Mouse (Mus musculus) lung, adult 2 months (tissue): ENCODE data around the gene Cbfa2t3. TPM values are rescaled to one million over a fixed set of nuclear protein-coding genes. Genes with fewer than 3 reads are reported as not detected.

ENCODE experiments used
- DNase-seq: peaks from one replicate; pipeline ENCODE4 v3.0.0; 2022
- H3K4me1 ChIP-seq: fragments of 200-500 bp; 2 replicates; pipeline ENCODE4 v1.6.1; 2011; ENCODE audit warnings: low read length; ENCODE audit not compliant: control insufficient read depth, insufficient read depth
- H3K4me3 ChIP-seq: fragments of 200-500 bp; replicated peaks from 2 replicates; pipeline ENCODE3; 2011; ENCODE audit warnings: low read depth, mild to moderate bottlenecking, control low read depth, low read length; ENCODE audit errors: extremely low read depth
- CTCF ChIP-seq: fragments of 200-500 bp; IDR thresholded peaks from 2 replicates; pipeline ENCODE4 v1.5.1; 2011; ENCODE audit warnings: mild to moderate bottlenecking, low read length, control low read depth; ENCODE audit not compliant: insufficient read depth
- POLR2A ChIP-seq: fragments of 200-500 bp; IDR thresholded peaks from 2 replicates; pipeline ENCODE4 v1.6.1; 2011; ENCODE audit warnings: low read depth, mild to moderate bottlenecking, control low read depth, low read length, borderline replicate concordance; ENCODE audit errors: extremely low read depth
- WGBS: fragments of 180-500 bp; shearing (Covaris S2); methylation state at CpG from one replicate; pipeline ENCODE4 v1.1.7; 2018; 5-methylcytosine and 5-hydroxymethylcytosine counted together
- polyA plus RNA-seq: library from polyadenylated mRNA; depleted of rRNA; stranded (reverse); fragments of >200 nt; gene quantifications from 2 replicates; pipeline ENCODE4 v1.2.3, GENCODE M21; 2012

The Cbfa2t3 gene
- polyA plus RNA-seq, 1 experiment = 40.0 TPM

DNA sequence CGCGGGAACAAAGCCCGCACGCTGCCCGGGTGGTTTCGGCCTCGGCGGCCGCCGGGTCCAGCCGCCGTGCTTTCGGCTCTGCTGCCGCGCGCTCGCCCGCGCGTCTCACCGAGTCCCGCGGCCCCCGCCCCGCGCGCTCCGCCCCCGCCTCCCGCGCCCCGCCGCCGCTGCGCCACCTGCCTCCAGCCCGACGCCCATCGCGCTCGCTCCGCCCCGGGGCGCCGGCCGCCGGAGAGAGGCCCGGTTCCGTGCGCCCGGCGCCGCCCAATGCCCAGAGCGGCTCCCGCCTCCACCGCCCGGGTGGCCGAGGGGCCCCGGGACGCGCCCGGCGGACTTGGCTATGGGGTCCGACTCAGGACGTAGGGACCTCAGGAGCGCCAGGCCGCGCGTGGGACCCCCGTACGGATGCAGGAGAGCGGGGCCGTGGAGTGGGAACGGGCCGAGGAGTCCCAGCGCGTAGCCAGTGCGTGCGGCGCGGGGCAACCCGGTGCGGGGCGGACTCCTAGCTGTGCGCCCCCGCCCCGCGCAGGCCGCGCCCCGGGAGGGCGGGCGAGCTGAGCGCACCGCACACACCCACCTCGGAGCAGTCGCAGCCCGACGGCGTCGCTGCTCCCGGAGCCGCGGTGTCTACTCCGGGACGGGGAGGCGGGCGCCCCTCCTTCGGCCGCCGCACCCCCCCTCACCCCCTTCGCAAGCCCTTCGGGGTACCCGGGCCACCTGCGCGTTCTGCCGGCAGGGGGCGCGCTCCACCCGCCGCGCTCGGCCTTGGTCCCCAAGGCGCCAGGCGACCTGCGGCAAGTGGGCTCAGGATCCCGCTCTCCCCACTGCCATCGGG lies 20.6 kb downstream of the Cbfa2t3 start:
- WGBS = under 1% methylated on average over 117 of the region's 127 CpGs
- H3K4me1 ChIP-seq = peaks cover 12% of the 10 kb centered on the region
- peak; percentile 29; the same call in 1 of the 2 replicates for TF ChIP-seq CTCF
- TF ChIP-seq POLR2A = peak; percentile 53; the same call in 1 of the 2 replicates
- peak overlapping the region; percentile 97 for H3K4me3 ChIP-seq
- peak; percentile 86 for DNase-seq

DNA sequence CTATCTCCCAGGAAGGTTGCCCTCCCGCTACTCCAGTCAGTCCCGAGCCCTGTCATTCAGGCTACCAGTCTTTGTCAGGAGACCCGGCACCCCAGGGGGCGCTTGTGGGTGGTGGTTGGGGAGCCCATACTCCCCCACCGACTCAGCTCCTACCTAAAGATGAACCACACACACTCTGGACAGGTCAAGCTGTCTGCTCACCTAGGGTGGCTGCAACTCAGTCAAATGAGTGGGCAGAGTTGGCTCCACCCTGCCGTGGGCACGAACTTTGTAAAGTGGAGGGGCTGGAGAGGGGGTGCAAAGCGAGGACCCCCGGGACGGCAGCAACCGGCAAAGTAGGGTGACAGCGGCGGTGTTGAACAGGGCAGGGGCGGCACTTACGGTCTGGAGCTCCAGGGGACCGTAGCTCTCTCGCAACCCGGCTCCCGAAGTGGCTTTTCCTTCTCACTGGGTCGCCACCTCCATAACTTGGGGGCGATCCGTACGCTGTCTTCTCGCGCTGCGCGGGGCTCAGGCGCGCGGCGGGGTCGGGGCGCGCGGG lies 21.4 kb downstream of the Cbfa2t3 start:
- H3K4me3 ChIP-seq = peak overlapping the region; percentile 97
- 0 out of 2 replicates have a peak, but pooled peaks have one; percentile 3 for TF ChIP-seq POLR2A
- TF ChIP-seq CTCF = no peak
- peak; percentile 54 for DNase-seq
- H3K4me1 ChIP-seq = peaks cover 12% of the 10 kb centered on the region
- 4% methylated on average over 35 of the region's 35 CpGs for WGBS

DNA sequence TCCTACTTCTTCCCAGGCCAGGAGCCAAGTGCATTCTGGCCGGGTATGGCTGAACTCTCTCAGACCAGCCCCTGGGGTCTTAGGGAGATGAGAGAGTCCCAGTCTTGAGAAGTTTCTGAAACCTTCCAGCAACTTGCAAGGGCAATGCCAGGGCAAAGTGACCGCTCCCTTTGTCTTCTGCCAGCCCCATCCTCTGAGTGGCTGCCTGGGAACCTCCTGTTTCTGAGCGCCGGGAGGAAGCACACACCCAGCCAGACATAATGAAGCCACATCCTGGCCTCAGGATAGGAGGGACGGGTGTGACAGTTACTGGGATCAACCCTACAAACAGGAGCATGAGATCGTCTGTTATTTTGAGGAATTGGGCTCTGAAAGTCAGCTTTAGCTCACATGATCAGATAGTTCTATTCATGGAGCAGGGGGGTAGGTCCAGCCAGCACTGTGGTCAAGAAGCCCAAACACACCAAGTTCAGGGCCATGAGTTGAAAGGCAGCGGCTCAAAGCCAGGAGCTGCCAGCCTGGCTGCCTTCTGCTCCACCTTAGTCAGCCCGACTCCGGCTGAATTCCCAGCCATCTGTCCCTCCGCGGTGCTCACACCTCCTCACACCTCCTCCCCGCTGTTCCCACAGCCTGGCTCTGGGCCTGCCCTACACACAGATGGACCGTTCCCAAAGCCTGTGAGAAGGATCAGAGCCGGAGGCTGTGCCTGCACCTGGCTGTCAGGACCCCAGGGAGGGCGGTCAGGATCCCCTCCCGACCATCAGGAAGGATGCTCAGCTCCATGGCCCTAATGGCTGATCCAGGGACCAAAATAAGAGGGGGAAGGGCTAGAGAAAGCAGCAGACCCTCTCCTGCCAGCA lies 22.1 kb downstream of the Cbfa2t3 start:
- Histone ChIP-seq H3K4me3 (peak overlapping the region; percentile 97), H3K4me1 (peaks cover 15% of the 10 kb centered on the region)
- peak; percentile 58 for DNase-seq
- WGBS = 11% methylated on average over 16 of the region's 16 CpGs
- TF ChIP-seq CTCF (no peak), POLR2A (peak; percentile 85; the same call in 1 of the 2 replicates)

DNA sequence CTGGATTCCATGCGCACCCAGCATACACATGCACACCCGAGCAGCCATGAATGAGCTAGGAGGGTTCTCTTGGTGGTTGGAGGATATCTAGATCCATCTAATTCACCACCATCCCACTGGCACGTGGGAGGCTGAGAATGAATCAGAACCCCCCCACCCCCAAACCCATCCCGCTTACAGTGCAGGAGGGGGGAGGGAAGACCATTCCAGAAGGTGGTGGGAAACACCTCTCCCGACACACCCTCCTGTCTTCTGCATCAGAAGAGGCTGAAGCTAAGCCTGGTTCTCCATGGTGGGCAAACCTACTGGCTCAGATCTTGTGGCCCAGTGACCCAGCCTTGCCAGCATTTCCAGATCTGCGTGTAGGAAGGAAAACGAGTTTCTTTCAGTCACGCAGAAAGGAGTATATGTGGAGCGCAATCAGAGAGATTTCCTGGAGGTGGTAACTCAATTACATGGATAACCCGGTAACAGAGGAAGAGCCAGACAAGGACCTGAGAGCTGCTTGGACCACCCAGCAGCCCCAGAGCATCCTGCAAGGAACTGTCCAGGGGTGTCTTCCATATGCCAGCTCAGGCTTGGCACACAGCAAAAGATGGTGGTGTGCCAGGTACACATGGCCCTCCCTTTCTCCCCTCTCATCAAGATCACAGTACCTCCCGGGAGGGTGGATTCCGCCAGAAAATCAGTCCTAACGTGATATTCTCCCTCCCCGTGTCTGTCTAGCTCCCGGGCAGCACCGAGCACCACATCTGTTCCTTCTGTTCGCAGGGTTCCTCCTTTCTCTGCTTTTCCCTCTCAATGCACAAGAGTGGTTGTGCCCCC lies 23.1 kb downstream of the Cbfa2t3 start:
- H3K4me3 ChIP-seq = peak overlapping the region; percentile 97
- no peak for TF ChIP-seq POLR2A
- no peak for TF ChIP-seq CTCF
- 51% methylated on average over 17 of the region's 17 CpGs for whole genome bisulfite sequencing
- peaks cover 19% of the 10 kb centered on the region for H3K4me1 ChIP-seq
- no peak for DNase-seq

DNA sequence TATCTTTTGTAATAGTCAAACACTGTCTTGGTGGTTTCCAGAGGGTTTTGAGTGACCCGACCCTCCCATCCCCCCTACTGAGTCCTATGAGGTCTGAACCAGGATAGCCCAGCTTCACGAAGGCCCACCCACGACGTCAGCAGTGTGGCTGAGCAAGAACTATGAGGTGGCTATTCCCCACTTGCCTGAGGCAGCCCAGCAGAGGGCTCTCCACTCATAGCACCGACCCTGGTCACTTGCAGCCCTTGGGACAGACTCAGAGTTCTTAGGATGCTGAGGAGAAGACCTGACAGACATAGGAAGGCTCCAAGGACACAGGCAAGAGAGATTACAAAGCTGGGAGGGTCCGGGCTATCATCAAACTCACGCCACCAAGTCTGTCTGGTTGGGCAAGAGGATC lies 23.9 kb downstream of the Cbfa2t3 start:
- WGBS = 28% methylated on average over 7 of the region's 7 CpGs
- peaks cover 22% of the 10 kb centered on the region for H3K4me1 ChIP-seq
- H3K4me3 ChIP-seq = peak overlapping the region; percentile 11
- no peak for TF ChIP-seq POLR2A
- peak; percentile 34 for TF ChIP-seq CTCF
- no peak for DNase-seq

DNA sequence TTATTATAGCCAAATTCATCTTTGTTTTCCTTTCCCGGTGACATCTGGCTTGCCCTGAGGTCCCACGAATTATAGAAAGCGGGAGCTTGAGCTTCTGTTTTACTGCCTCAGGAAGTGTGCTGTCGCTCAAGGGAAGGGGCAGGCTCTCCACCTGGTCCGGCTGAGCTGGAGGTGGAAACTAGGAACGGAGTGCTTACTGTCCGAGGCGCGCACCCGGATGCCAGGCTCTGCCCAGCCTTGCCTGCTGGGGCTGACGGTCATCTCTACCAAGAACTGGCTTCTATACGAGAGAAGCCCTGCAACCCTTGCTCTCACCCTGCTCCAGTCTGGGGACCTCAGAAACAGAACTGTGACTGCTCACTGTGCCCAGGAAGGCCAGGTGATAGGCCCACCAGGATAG lies 24.9 kb downstream of the Cbfa2t3 start:
- 61% methylated on average over 12 of the region's 12 CpGs for WGBS

DNA sequence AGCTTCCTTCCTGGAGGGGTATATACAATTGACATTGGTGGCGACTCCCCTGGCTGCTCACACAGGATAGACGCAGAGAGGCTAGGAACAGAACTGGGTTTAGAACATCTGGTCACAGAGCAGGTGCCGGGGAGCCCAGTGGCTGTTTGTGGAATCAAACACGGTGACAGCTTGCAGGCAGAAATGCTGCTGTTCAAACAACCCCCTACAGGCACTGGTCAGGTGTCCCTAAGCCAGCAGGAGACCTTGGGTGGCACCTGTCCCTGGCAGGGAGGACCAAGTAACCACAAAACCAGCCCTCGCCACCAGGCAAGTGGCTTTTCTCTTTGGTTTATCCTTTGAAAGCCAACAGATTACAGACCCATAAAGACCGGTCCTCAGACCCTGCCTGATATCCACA lies 27.0 kb downstream of the Cbfa2t3 start:
- DNase-seq = no peak
- Histone ChIP-seq H3K4me1 (peaks cover 37% of the 10 kb centered on the region), H3K4me3 (no peak overlapping the region)
- 46% methylated on average over 6 of the region's 6 CpGs for WGBS
- TF ChIP-seq POLR2A (no peak), CTCF (no peak)

More for the DNA sequence above, 24.9 kb downstream of the Cbfa2t3 start:
- Histone ChIP-seq H3K4me1 (peaks cover 29% of the 10 kb centered on the region), H3K4me3 (no peak overlapping the region)
- TF ChIP-seq POLR2A (no peak), CTCF (no peak)
- no peak for DNase-seq

DNA sequence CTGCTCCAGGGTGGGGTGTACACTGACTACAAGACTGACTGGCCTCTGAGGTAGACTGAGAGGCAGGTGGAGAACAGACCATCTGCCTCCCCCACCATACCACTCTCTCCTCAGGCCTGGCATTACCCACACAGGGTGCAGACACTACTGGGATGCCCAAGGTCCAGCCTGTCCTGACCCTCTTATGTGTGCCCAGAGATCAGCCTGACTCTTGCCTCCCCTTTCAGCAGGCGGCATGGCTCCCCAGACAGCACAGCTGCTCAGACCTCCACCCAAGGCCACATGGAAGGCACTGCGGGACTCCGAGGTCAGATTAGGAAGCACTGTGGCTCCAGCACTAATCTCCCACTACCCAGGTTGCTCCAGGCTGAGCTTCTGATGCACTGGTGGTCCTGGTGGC lies 28.2 kb downstream of the Cbfa2t3 start:
- no peak overlapping the region for H3K4me3 ChIP-seq
- no peak for DNase-seq
- TF ChIP-seq CTCF (no peak), POLR2A (no peak)
- peaks cover 45% of the 10 kb centered on the region for H3K4me1 ChIP-seq
- WGBS = 75% methylated on average over 3 of the region's 3 CpGs
